ENCODE assay signal across 8 mouse cellular contexts in the genomic region with DNA sequence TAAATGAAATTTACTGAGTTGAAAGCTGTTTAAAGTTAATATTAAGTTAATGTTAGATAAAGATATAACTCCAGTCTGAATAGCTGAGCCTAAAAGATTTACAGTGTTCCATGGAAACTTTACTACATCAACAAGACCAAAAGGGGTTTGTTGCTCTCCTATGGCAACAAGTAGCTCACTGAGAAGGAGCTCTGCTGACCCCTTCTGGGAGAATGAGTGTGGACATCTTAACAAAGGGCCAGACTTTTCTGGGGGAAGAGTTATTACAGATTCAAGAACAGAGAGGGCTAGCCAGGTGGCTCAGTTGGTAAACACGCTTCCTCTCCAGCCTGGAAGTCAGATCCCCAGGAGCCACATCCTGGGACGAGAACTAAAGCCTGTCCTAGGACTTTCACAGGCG. TPM values are rescaled to one million over a fixed set of nuclear protein-coding genes. Genes with fewer than 3 reads are reported as not detected.
A peak's percentile ranks its signal among the peaks of the same experiment; 100 is the strongest.
DNase-seq lines count a peak whose midpoint lies in the region; ATAC-seq and TF ChIP-seq lines count a peak whose summit lies in the region.

No protein-coding gene starts in this region.

- no peak overlapping the region for H3K4me2 ChIP-seq in embryonic facial prominence, embryonic 11.5 days (ENCODE audit: low read depth, low read length)
- no peak overlapping the region for H3K4me2 ChIP-seq in heart, postnatal 0 days (ENCODE audit: low read depth, low read length)
- no peak overlapping the region for H3K4me2 ChIP-seq in stomach, embryonic 15.5 days

- no peak overlapping the region for H3K4me3 ChIP-seq in lung, adult 2 months (replicated peaks; ENCODE audit: extremely low read depth, low read depth, low read length)
- no peak overlapping the region for H3K4me3 ChIP-seq in embryonic facial prominence, embryonic 11.5 days (ENCODE audit: low read depth, low read length)
- H3K4me3 ChIP-seq in heart, postnatal 0 days (ENCODE audit: low read depth, low read length) = no peak overlapping the region
- no peak overlapping the region for H3K4me3 ChIP-seq in stomach, embryonic 15.5 days (replicated peaks)

- no peak for TF ChIP-seq EP300 in heart, postnatal 0 days (IDR thresholded peaks at IDR 0.05; ENCODE audit: low read depth)

- no peak; the same call in 1 of the 2 replicates for TF ChIP-seq CTCF in lung, adult 2 months (IDR thresholded peaks at IDR 0.05; ENCODE audit: insufficient read depth, low read length)
- TF ChIP-seq CTCF in heart, postnatal 0 days (IDR thresholded peaks at IDR 0.05; ENCODE audit: low read depth) = peak; percentile 93

- no peaks in the 10 kb centered on the region for H3K9me3 ChIP-seq in embryonic facial prominence, embryonic 11.5 days (replicated peaks; ENCODE audit: control insufficient read depth, low read length)
- H3K9me3 ChIP-seq in heart, postnatal 0 days (replicated peaks; ENCODE audit: control insufficient read depth, low read length) = no peaks in the 10 kb centered on the region
- H3K9me3 ChIP-seq in stomach, embryonic 15.5 days = no peaks in the 10 kb centered on the region

- 23% methylated on average over 3 of the region's 3 CpGs for WGBS in lung, adult 2 months
- WGBS in embryonic facial prominence, embryonic 11.5 days = 43% methylated on average over 3 of the region's 3 CpGs
- 23% methylated on average over 3 of the region's 3 CpGs for WGBS in heart, postnatal 0 days
- WGBS in stomach, embryonic 15.5 days = 20% methylated on average over 3 of the region's 3 CpGs

- H3K4me1 ChIP-seq in lung, adult 2 months (ENCODE audit: control insufficient read depth, insufficient read depth, low read length) = no peaks in the 10 kb centered on the region
- H3K4me1 ChIP-seq in embryonic facial prominence, embryonic 11.5 days (ENCODE audit: control insufficient read depth, insufficient read depth, low read length) = no peaks in the 10 kb centered on the region
- H3K4me1 ChIP-seq in heart, postnatal 0 days (ENCODE audit: control insufficient read depth, insufficient read depth) = no peaks in the 10 kb centered on the region
- no peaks in the 10 kb centered on the region for H3K4me1 ChIP-seq in stomach, embryonic 15.5 days

- no peak overlapping the region for H3K27ac ChIP-seq in embryonic facial prominence, embryonic 11.5 days (replicated peaks; ENCODE audit: low read depth, low read length)
- no peak overlapping the region for H3K27ac ChIP-seq in heart, postnatal 0 days (ENCODE audit: low read depth)
- H3K27ac ChIP-seq in stomach, embryonic 15.5 days = no peak overlapping the region

- H3K27me3 ChIP-seq in embryonic facial prominence, embryonic 11.5 days (ENCODE audit: control insufficient read depth, insufficient read depth, low read length) = no peaks in the 10 kb centered on the region
- no peaks in the 10 kb centered on the region for H3K27me3 ChIP-seq in heart, postnatal 0 days (ENCODE audit: control insufficient read depth, insufficient read depth, low read length)
- H3K27me3 ChIP-seq in stomach, embryonic 15.5 days (replicated peaks) = no peaks in the 10 kb centered on the region

- no peak overlapping the region for H3K9ac ChIP-seq in embryonic facial prominence, embryonic 11.5 days (replicated peaks; ENCODE audit: low read length)
- H3K9ac ChIP-seq in heart, postnatal 0 days (replicated peaks; ENCODE audit: low read depth, low read length) = no peak overlapping the region
- no peak overlapping the region for H3K9ac ChIP-seq in stomach, embryonic 15.5 days

- no peaks in the 10 kb centered on the region for H3K36me3 ChIP-seq in embryonic facial prominence, embryonic 11.5 days (replicated peaks; ENCODE audit: control insufficient read depth, insufficient read depth, low read depth, low read length)
- no peaks in the 10 kb centered on the region for H3K36me3 ChIP-seq in heart, postnatal 0 days (replicated peaks; ENCODE audit: control insufficient read depth, insufficient read depth, low read length)
- no peaks in the 10 kb centered on the region for H3K36me3 ChIP-seq in stomach, embryonic 15.5 days

- peak; percentile 22 to 41 for DNase-seq in lung, adult 18-20 months
- no peak for DNase-seq in lung, adult 2 months
- DNase-seq in adrenal gland, postnatal 14 days = peak; percentile 67
- DNase-seq in embryonic facial prominence, embryonic 11.5 days (ENCODE audit: low spot score) = peak; percentile 86
- peak; percentile 88 for DNase-seq in heart, postnatal 0 days (ENCODE audit: low spot score)
- peak; percentile 29 to 71 for DNase-seq in layer of hippocampus, adult 18-20 months (ENCODE audit: low spot score in 2 of 2)

- ATAC-seq in embryonic facial prominence, embryonic 11.5 days (replicated peaks; ENCODE audit: insufficient number of reproducible peaks, low FRiP score, low TSS enrichment, low read depth) = no peak
- ATAC-seq in heart, postnatal 0 days (ENCODE audit: insufficient read depth, low read depth) = peak; percentile 76
- ATAC-seq in megakaryocyte, adult 5-6 weeks (ENCODE audit: poor library complexity, severe bottlenecking) = peak; percentile 43; the same call in 1 of the 2 replicates
- ATAC-seq in stomach, embryonic 15.5 days (ENCODE audit: insufficient read depth, low FRiP score, low read depth) = 0 out of 2 replicates have a peak, but pooled peaks have one; percentile 35

- no peak for TF ChIP-seq POLR2A in lung, adult 2 months (IDR thresholded peaks at IDR 0.05; ENCODE audit: borderline replicate concordance, extremely low read depth, low read depth, low read length)

RNA-seq across cellular contexts. Expression of a gene that starts 54.5 kb away (rescaled TPM):
- 23.1 and 28.0 TPM in 2 replicates for polyA plus RNA-seq in lung, adult 2 months (2012; rRNA removed)
- 47.6 and 50.4 TPM in 2 replicates for total RNA-seq in adrenal gland, postnatal 14 days (2021)
- polyA plus RNA-seq in embryonic facial prominence, embryonic 11.5 days (2014; fragmentation: Nextera tagmentation; extraction: Ambion mirVana) = 19.5 and 22.9 TPM in 2 replicates
- total RNA-seq in heart, postnatal 0 days (2014; rRNA removed; ENCODE audit: low replicate concordance) = 30.3 and 32.7 TPM in 2 replicates
- polyA plus RNA-seq in heart, postnatal 0 days (2015; fragmentation: Nextera tagmentation; extraction: Ambion mirVana) = 8.4 and 8.8 TPM in 2 replicates
- total RNA-seq in layer of hippocampus, adult 18-20 months (2021) = 10 to 100 TPM; 38.6 to 43.4 TPM
- total RNA-seq in megakaryocyte, adult 5-6 weeks (2015) = 29.2 and 38.7 TPM in 2 replicates
- 31.4 and 36.5 TPM in 2 replicates for total RNA-seq in megakaryocyte, adult 5-6 weeks (2017)
- polyA plus RNA-seq in stomach, embryonic 15.5 days (2015; fragmentation: Nextera tagmentation; extraction: Ambion mirVana) = 13.3 and 14.0 TPM in 2 replicates
